Mouse (Mus musculus): ENCODE measurements around the gene Adamtsl2.

DNA sequence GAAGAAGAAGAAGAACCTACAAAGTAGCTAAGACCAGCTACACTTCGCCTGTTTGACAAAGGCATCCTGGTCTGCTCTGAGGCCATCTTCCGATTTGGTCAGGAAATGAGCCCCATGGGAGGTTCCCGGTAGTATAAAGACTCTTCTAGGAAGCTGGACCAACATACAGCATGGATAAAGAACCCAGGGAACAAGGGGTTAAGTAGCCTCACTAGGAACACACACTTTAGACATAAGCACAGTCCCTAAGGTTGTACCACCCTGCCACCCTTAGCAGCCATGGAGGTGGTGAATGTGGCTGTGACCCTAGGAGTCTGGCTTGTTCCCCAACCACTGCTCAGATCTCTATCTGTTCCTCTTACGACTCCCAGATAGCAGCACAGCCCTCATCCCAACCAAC lies 59.2 kb downstream of the Adamtsl2 start:
- no peak for TF ChIP-seq POLR2A (IDR thresholded peaks at IDR 0.05; ENCODE audit: insufficient read depth, low read depth, low read length)
- no peak for TF ChIP-seq EP300 (IDR thresholded peaks at IDR 0.05; ENCODE audit: insufficient read depth, low read depth, low read length)
- no peak for TF ChIP-seq CTCF (IDR thresholded peaks at IDR 0.05)
